Mouse (Mus musculus) right cerebral cortex, postnatal 25 days (tissue): ENCODE data around the gene Iqschfp.
"Not testable (repeated sequence)": the region's sequence is repeated elsewhere in the genome, so short reads cannot be mapped to it uniquely, and the experiment has no call there.

Experiments used
- DNase-seq: peaks from one replicate; pipeline ENCODE4 v3.0.0; 2022

Gene Iqschfp

GRCm38 (mm10) chr3:68085024-68085423 lies 193.0 kb downstream of the Iqschfp start:
- DNase-seq = no peak

GRCm38 (mm10) chr3:68092108-68092507 lies 200.1 kb downstream of the Iqschfp start:
- DNase-seq = no peak

GRCm38 (mm10) chr3:68096724-68097431 lies 204.8 kb downstream of the Iqschfp start:
- DNase-seq = no peak

DNA sequence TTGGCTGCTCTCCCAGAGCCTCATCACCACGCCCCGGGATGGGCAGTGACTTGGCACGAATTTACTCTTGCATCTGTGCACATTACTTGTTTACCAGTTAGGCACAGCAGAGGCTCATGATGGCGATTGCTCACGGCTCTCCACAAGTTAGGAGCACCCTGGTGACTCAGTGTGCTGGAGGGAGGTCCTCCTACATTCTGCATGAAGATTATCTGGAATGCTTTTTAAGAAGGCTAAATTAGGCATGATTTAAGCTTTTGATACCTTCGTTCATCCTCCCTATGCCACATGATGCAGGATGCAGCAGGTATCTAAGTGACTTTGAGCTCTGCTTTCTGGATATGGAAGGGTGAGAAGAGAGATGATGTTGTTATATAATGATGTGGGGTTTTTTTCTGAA lies 207.5 kb downstream of the Iqschfp start:
- not testable (repeated sequence) for DNase-seq

- DNase-seq = no peak
Observed at GRCm38 (mm10) chr3:68101343-68101742, 209.3 kb downstream of the Iqschfp start.

DNA sequence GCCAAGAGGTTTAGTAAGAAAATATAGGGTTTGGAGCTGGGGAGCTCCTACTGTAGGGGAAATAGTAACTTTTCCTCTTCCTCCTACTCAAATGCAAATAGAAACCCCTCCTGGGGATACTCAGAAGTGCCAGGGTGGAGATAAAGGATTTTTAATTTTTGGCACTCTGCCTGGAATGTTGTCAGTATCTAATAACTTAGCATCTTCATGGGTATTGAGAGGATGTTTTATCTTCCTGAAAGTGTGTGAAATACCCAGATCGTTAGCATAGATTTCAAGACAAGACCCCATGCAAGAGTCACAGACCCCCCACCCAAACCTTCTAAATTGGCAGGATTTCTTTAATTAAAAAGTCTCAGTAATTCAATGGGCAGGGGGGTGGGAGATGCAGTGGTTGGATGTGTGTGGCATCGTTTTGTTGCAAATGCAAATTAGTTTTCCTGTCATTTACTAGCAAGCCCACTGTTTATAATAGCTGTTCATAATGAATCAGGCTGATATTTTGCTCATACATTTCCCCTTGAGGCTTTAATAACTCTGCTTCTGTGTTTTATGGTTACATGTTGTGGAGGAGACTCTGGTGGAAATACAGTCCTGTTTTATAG lies 213.2 kb downstream of the Iqschfp start:
- DNase-seq = no peak

- no peak for DNase-seq
Observed at GRCm38 (mm10) chr3:68121338-68121737, 229.3 kb downstream of the Iqschfp start.

DNA sequence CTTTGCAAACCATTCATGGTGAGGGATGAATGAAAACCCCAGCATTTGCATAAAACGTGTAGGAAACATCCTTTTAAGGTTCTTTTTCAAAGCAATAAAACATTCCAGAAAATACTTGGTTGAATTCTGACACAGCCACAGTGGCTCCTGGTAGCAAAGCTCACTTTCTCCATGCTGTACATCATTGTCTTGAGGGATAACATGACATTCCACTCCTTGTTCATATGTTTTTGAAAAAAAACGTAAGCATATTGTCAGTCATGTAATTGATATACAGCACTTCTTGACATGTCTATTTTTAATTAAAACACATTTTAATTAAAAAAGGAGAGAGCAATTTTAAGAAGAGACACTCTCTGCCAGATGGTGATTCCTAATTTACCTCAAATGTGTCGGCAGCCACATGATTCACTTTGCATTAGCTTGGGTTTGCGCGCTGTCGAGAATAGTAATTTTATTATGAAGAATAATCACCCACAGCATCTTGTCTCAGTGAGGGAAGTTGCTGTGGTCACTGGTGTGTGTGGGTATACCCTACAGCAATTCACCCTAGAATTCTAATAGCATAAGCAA lies 234.3 kb downstream of the Iqschfp start:
- no peak for DNase-seq

DNA sequence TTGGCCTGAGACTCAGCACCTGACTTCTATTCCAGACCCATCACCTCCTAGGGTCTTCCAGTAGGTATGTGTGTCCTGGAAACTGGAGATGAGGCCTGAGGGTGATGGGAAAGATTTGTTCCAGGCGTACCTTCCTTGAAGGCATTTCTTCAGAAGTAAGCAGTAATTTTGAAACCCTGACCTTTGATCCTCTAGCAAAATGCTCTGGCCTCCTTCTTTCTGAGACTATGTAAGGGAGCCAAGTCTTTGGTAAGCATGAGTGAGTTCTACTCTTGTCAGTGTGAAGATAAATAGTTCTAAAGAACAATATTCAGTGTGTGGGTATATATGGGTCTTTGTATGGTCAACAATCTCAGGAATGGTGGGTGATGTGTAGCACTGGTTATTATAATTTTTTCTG lies 238.4 kb downstream of the Iqschfp start:
- no peak for DNase-seq

DNA sequence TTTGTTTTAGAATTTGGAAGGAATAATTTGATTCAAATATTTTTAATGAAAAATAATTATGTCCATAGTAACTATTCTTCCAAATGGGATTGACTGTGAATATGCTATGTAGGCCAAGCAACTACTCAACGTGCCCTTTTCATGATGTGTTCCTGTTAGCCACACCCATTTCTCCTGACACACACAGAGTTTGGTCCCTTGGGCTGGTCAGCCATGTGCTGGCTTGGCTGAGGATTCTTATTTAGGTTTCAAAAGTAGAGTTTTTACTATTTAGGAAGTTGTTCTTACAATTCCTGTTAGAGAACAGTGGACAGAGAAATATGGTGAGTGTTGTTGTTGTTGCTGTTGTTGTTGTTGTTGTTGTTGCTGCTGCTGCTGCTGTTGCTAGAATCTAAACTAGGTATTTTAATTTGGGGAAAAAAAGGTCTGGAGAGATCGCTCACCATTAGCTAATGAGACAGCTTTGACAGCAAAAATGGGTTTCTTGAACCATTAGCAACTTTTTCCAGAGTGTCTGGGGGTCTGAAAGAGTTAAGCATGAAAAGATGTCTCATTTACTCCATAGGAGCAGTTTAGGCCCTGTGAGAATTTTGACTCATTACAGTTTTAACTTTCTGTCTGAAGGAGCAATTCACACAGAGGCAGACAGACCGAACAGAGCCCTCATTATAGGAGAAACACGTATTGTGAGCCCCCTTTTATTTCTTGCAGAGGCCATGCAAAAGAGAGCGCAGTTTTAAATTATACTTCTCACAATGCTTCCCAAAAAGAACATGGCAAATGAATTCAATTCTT lies 247.0 kb downstream of the Iqschfp start:
- DNase-seq = no peak

DNA sequence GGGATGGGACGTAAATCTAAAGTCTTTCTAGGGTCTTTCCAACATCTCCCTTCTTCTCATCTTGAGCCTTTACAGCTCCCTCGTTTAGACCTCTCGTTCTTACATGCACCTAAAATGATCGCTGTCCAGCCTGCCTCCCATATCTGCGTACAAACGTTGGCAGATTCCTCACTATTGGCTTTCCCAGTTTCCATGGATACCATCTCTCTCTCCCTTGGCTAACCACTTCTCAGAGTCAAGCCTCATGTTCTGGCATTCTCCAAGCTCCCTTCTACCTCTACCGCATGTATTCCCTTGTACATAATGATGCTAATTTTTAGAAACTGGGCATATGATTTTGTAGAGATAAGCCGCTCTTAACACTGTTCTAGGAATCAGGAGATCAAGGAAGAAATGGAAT lies 258.7 kb downstream of the Iqschfp start:
- DNase-seq = no peak

- no peak for DNase-seq
Observed at GRCm38 (mm10) chr3:68160175-68160574, 268.1 kb downstream of the Iqschfp start.

- no peak for DNase-seq
Observed at GRCm38 (mm10) chr3:68160760-68161159, 268.7 kb downstream of the Iqschfp start.

GRCm38 (mm10) chr3:68178248-68178647 lies 286.2 kb downstream of the Iqschfp start:
- no peak for DNase-seq

DNA sequence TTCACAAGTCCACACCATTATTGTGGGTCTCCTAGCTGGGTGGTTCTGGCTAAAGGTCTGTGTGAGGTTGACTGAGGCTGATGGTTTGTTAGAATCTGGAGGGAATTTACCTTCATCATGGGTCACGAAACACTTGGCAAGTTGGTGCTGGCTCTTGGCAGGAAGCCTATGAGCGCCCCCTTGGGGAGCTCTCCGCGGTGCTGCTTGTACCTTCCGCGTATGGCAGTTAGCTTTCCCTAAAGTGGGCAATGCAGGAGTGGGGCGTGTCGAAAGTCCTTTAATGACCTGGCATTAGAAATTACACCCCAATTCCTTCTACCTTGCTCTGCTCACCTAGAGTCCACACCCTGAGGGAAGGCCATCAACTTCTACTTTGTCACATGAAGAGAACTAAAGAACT lies 295.4 kb downstream of the Iqschfp start:
- no peak for DNase-seq

GRCm38 (mm10) chr3:68189100-68189499 lies 297.1 kb downstream of the Iqschfp start:
- no peak for DNase-seq

DNA sequence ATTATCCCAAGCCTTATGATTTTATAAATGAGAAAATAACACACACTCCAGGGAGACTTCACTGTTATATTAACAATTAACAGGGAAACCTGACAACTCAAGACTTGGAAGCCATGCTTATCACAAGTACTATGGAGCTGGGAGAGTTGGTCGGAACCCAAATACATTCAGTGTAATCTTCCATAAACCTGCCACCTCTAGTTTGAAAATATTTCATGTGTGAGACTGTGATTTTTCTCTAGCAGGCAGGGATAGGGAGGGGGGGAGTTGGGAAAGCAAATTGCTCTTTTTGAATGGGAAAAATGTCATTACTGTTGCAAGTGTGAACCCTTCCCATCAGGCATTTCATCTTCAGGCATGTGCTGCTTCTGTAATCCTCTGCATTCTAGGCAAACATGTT lies 304.9 kb downstream of the Iqschfp start:
- no peak for DNase-seq

GRCm38 (mm10) chr3:68201214-68201613 lies 309.2 kb downstream of the Iqschfp start:
- DNase-seq = no peak

DNA sequence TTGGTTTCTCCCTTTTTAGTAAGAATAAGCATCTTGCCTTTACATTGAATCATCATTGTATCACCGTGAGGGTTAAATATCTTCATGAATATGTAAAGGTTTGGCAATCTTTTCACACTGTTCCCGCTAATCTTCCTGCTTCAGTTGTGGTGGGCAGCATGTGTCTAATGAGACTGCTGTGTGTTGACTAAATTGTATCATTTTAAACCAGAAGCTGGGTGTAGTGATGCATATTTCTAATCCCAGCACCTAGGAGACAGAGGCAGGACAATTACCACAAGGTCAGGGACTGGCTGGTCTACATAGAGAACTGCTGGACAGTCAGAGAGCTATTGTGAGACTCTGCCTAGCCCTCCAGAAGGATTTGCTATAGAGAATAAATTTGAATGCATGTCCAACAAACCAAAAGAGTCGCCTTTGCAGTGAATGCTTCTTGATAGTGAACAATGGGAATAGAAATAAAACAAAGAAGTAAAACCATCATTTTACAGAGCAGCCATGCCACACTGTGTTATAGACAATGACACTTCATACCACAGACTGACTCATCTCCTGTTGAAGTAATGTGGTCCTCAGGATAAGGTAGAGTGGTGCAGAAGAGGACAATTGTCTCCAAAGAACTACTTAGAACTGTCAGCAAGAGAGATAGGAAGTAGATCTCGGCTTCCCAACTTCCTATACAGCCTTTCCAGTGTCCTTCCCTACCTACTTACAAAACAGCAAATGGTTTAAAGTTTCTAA lies 310.3 kb downstream of the Iqschfp start:
- no peak for DNase-seq

DNA sequence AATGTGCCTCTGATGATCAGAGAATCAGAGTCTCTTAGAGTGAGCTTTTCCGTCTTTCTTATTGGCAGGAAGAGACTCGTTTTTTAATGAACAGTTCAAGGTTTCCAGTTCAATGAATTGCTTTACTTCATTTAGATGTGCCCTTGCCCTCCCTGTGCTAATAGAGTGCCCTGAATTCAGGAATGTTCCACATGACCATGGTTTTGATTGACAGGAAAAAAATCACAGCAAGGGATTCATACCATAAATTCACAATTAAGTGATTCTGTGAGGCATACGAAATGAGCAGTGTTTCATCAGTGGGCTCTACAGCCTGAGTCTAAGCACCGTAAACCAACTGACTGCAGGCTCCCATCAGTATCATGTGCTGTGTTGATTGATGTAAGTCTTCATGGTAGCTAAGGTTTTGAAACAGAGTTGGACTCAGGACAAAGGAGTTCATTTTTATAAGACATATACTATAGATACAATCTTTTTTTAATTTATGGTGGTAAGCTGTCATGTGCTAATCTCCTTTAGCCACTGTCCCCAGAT lies 312.0 kb downstream of the Iqschfp start:
- no peak for DNase-seq

GRCm38 (mm10) chr3:68210422-68210821 lies 318.4 kb downstream of the Iqschfp start:
- no peak for DNase-seq

DNA sequence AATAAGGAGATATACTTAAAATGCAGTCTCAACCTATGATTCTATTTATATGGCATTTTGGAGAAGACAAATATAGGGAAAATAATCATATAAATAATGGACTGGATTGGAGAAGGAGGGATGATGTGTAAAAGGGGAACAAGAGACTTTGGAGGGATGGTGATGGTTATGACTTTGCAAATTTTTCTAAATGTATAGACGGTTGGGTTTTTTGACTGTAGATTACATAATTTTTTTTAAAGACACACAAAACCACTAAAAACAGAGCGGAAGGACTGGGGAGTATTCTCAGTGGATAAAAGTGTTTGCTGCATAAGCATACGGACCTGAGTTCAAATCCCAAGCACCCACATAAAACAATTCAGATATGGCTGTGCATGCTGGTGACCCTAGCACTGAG lies 329.4 kb downstream of the Iqschfp start:
- no peak for DNase-seq

- DNase-seq = no peak
Observed at GRCm38 (mm10) chr3:68239887-68240286, 347.9 kb downstream of the Iqschfp start.
